Comparison of ENCODE assay signal across 8 mouse cellular contexts in genomic region chr2:25579737-25580460, GRCm38 (mm10). TPM values are rescaled to one million over a fixed set of nuclear protein-coding genes. Genes with fewer than 3 reads are reported as not detected.
A peak's percentile ranks its signal among the peaks of the same experiment; 100 is the strongest.
DNase-seq lines count a peak whose midpoint lies in the region; ATAC-seq and TF ChIP-seq lines count a peak whose summit lies in the region.

No protein-coding gene starts in this region.

- no peak for ATAC-seq in frontal cortex, adult (ENCODE audit: low TSS enrichment)
- no peak for ATAC-seq in intestine, postnatal 0 days
- ATAC-seq in liver, embryonic 14.5 days (ENCODE audit: insufficient read depth): no peak
- ATAC-seq in neutrophil, adult 5-6 weeks (ENCODE audit: extremely low read depth, insufficient number of reproducible peaks, low FRiP score, poor library complexity, severe bottlenecking): peak; percentile 43; the same call in 1 of the 2 replicates

- TF ChIP-seq POLR2A in embryonic fibroblast, embryonic 13.5 days (IDR thresholded peaks at IDR 0.05; ENCODE audit: low read depth, low read length): no peak

- peaks cover 8% of the 10 kb centered on the region for H3K36me3 ChIP-seq in intestine, postnatal 0 days (ENCODE audit: control insufficient read depth, insufficient read depth)
- H3K36me3 ChIP-seq in liver, embryonic 14.5 days (replicated peaks; ENCODE audit: control insufficient read depth, insufficient read depth, low read depth): peaks cover 4% of the 10 kb centered on the region

- peak overlapping the region; percentile 1; the same call in 1 of the 2 replicates for H3K9ac ChIP-seq in intestine, postnatal 0 days (ENCODE audit: low read depth, low read length)
- H3K9ac ChIP-seq in liver, embryonic 14.5 days (replicated peaks): no peak overlapping the region

- TF ChIP-seq EP300 in liver, embryonic 14.5 days (IDR thresholded peaks at IDR 0.05; ENCODE audit: low read depth): no peak

- 2% methylated on average over 27 of the region's 27 CpGs for WGBS in intestine, postnatal 0 days
- WGBS in liver, embryonic 14.5 days (ENCODE audit: insufficient replicate concordance): 2% methylated on average over 27 of the region's 27 CpGs

- no peak overlapping the region for H3K4me3 ChIP-seq in embryonic fibroblast, embryonic 13.5 days (ENCODE audit: insufficient read depth, low read length)
- peak overlapping the region; percentile 29 for H3K4me3 ChIP-seq in intestine, postnatal 0 days (ENCODE audit: low read depth, low read length)
- H3K4me3 ChIP-seq in liver, embryonic 14.5 days (ENCODE audit: insufficient read depth in 1 of 2, low read depth in 2 of 2, low read length in 2 of 2): no peak overlapping the region

- peak overlapping the region; percentile 66 for H3K4me2 ChIP-seq in intestine, postnatal 0 days (replicated peaks; ENCODE audit: low read depth)
- no peak overlapping the region for H3K4me2 ChIP-seq in liver, embryonic 14.5 days (ENCODE audit: low read depth)

- H3K4me1 ChIP-seq in embryonic fibroblast, embryonic 13.5 days (ENCODE audit: control insufficient read depth, insufficient read depth, low read length): peaks cover 6% of the 10 kb centered on the region; the same call in 1 of the 2 replicates
- H3K4me1 ChIP-seq in intestine, postnatal 0 days (replicated peaks; ENCODE audit: control insufficient read depth, insufficient read depth, low read length): peaks cover 34% of the 10 kb centered on the region
- H3K4me1 ChIP-seq in liver, embryonic 14.5 days (replicated peaks; ENCODE audit: control insufficient read depth in 2 of 2, insufficient read depth in 2 of 2, low read length in 1 of 2): peaks cover 0 to 9% of the 10 kb centered on the region in 2 experiments; a peak in 1 of 4 replicates

- peak; percentile 59; the same call in 1 of the 2 replicates for TF ChIP-seq CTCF in embryonic fibroblast, embryonic 13.5 days (IDR thresholded peaks at IDR 0.05; ENCODE audit: borderline replicate concordance, insufficient read depth, low read length)
- TF ChIP-seq CTCF in intestine, postnatal 0 days (IDR thresholded peaks at IDR 0.05; ENCODE audit: low read depth): peak; percentile 79
- peak; percentile 66 for TF ChIP-seq CTCF in liver, embryonic 14.5 days (IDR thresholded peaks at IDR 0.05; ENCODE audit: low read depth)

- no peaks in the 10 kb centered on the region for H3K9me3 ChIP-seq in intestine, postnatal 0 days (ENCODE audit: control insufficient read depth)
- no peaks in the 10 kb centered on the region for H3K9me3 ChIP-seq in liver, embryonic 14.5 days (ENCODE audit: control insufficient read depth, low read length)

- H3K27ac ChIP-seq in embryonic fibroblast, embryonic 13.5 days (ENCODE audit: insufficient read depth, low read length): no peak overlapping the region
- no peak overlapping the region for H3K27ac ChIP-seq in intestine, postnatal 0 days (ENCODE audit: low read depth, low read length)
- H3K27ac ChIP-seq in liver, embryonic 14.5 days: no peak overlapping the region

- peaks cover 43% of the 10 kb centered on the region for H3K27me3 ChIP-seq in intestine, postnatal 0 days (replicated peaks; ENCODE audit: control insufficient read depth, insufficient read depth, low read length)
- H3K27me3 ChIP-seq in liver, embryonic 14.5 days (ENCODE audit: control insufficient read depth, insufficient read depth, low read length): peaks cover 58% of the 10 kb centered on the region

- DNase-seq in frontal cortex, postnatal 36 days (ENCODE audit: low spot score in 2 of 2): peak; percentile 56 to 75
- DNase-seq in ZHBTc4 (ENCODE audit: low read depth, low spot score): peak; percentile 85
- DNase-seq in liver, embryonic 14.5 days (ENCODE audit: low read depth in 3 of 3, low spot score in 3 of 3): no peak
- no peak for DNase-seq in ovary, postnatal 10 days (ENCODE audit: low spot score)

RNA-seq across cellular contexts. Expression of gene Ajm1, which starts 1.7 kb away (rescaled TPM):
- 0.17 and 0.25 TPM in 2 replicates for polyA plus RNA-seq in embryonic fibroblast, embryonic 13.5 days (2011; ENCODE audit: insufficient read length, low read depth, missing spikeins)
- polyA plus RNA-seq in intestine, postnatal 0 days (2015; fragmentation: Nextera tagmentation; extraction: Ambion mirVana): 0.68 and 0.78 TPM in 2 replicates
- polyA plus RNA-seq in liver, embryonic 14.5 days (2012; rRNA removed): 0.07 and 0.11 TPM in 2 replicates
- polyA plus RNA-seq in liver, embryonic 14.5 days (2014; fragmentation: Nextera tagmentation; extraction: Ambion mirVana): not detected in 2 replicates
- total RNA-seq in neutrophil, adult 5-6 weeks (2017): 0.25 TPM in 1 of 2 replicates, not detected in the other

RNA-seq across cellular contexts. Expression of gene Phpt1, which starts 4.9 kb away (rescaled TPM):
- 33.0 and 46.4 TPM in 2 replicates for polyA plus RNA-seq in embryonic fibroblast, embryonic 13.5 days (2011; ENCODE audit: insufficient read length, low read depth, missing spikeins)
- polyA plus RNA-seq in intestine, postnatal 0 days (2015; fragmentation: Nextera tagmentation; extraction: Ambion mirVana): 116 TPM in 2 replicates
- polyA plus RNA-seq in liver, embryonic 14.5 days (2012; rRNA removed): 29.5 and 31.4 TPM in 2 replicates
- polyA plus RNA-seq in liver, embryonic 14.5 days (2014; fragmentation: Nextera tagmentation; extraction: Ambion mirVana): 44.9 and 46.5 TPM in 2 replicates
- 0.61 and 1.5 TPM in 2 replicates for total RNA-seq in neutrophil, adult 5-6 weeks (2017)

RNA-seq across cellular contexts. Expression of gene Mamdc4, which starts 5.3 kb away (rescaled TPM):
- 0.45 and 1.0 TPM in 2 replicates for polyA plus RNA-seq in embryonic fibroblast, embryonic 13.5 days (2011; ENCODE audit: insufficient read length, low read depth, missing spikeins)
- 588 and 718 TPM in 2 replicates for polyA plus RNA-seq in intestine, postnatal 0 days (2015; fragmentation: Nextera tagmentation; extraction: Ambion mirVana)
- polyA plus RNA-seq in liver, embryonic 14.5 days (2012; rRNA removed): 1.6 and 9.7 TPM in 2 replicates
- 0.18 and 0.25 TPM in 2 replicates for polyA plus RNA-seq in liver, embryonic 14.5 days (2014; fragmentation: Nextera tagmentation; extraction: Ambion mirVana)
- total RNA-seq in neutrophil, adult 5-6 weeks (2017): 4.5 and 5.4 TPM in 2 replicates

RNA-seq across cellular contexts. Expression of gene Edf1, which starts 22.3 kb away (rescaled TPM):
- polyA plus RNA-seq in embryonic fibroblast, embryonic 13.5 days (2011; ENCODE audit: insufficient read length, low read depth, missing spikeins): 102 and 122 TPM in 2 replicates
- 481 and 496 TPM in 2 replicates for polyA plus RNA-seq in intestine, postnatal 0 days (2015; fragmentation: Nextera tagmentation; extraction: Ambion mirVana)
- polyA plus RNA-seq in liver, embryonic 14.5 days (2012; rRNA removed): 86.5 and 104 TPM in 2 replicates
- 192 and 203 TPM in 2 replicates for polyA plus RNA-seq in liver, embryonic 14.5 days (2014; fragmentation: Nextera tagmentation; extraction: Ambion mirVana)
- 66.3 and 85.4 TPM in 2 replicates for total RNA-seq in neutrophil, adult 5-6 weeks (2017)

RNA-seq across cellular contexts. Expression of gene Rabl6, which starts 28.4 kb away (rescaled TPM):
- 51.0 and 63.2 TPM in 2 replicates for polyA plus RNA-seq in embryonic fibroblast, embryonic 13.5 days (2011; ENCODE audit: insufficient read length, low read depth, missing spikeins)
- polyA plus RNA-seq in intestine, postnatal 0 days (2015; fragmentation: Nextera tagmentation; extraction: Ambion mirVana): 26.8 and 26.9 TPM in 2 replicates
- polyA plus RNA-seq in liver, embryonic 14.5 days (2012; rRNA removed): 19.0 and 21.5 TPM in 2 replicates
- polyA plus RNA-seq in liver, embryonic 14.5 days (2014; fragmentation: Nextera tagmentation; extraction: Ambion mirVana): 18.6 and 19.7 TPM in 2 replicates
- 44.4 and 65.6 TPM in 2 replicates for total RNA-seq in neutrophil, adult 5-6 weeks (2017)

Comparison
In these comparisons a context has a peak if more than half of its experiments do, and no peak if none do; other contexts are left out.
1. DNase-seq: peak in frontal cortex, postnatal 36 days (2 of 2) and ZHBTc4 (single experiment); none in liver, embryonic 14.5 days (0 of 3) and ovary, postnatal 10 days (single experiment).
2. RNA of gene Mamdc4, which starts 5.3 kb away (polyA plus RNA-seq): 588 to 718 TPM in intestine, postnatal 0 days; 0.18 to 9.7 TPM in liver, embryonic 14.5 days and 0.45 to 1.0 TPM in embryonic fibroblast, embryonic 13.5 days; every median in the first group is over 10 times any median in the second.
3. Peak in every context shown above with its lines, with median percentiles within 50 percentile points of each other: CTCF ChIP-seq.